Mouse (Mus musculus) c-Kit-positive CD71-negative TER-119-negative erythroid progenitor cells, embryonic 14.5 days (primary cell): ENCODE data around the gene Ttf1.

Source experiments
- DNase-seq: peaks from one replicate; pipeline ENCODE4 v3.0.0-alpha.2; 2013; ENCODE audit warnings: low read depth

The Ttf1 gene

GRCm38 (mm10) chr2:29060135-29060597 lies at the start of gene Ttf1:
TSS of gene Ttf1 (plus strand) at chr2:29060262.
- peak; percentile 86 for DNase-seq

GRCm38 (mm10) chr2:29012523-29012922 lies 47.5 kb upstream of the Ttf1 start:
- DNase-seq: no peak

GRCm38 (mm10) chr2:29016599-29017587 lies 43.2 kb upstream of the Ttf1 start:
- no peak for DNase-seq

- DNase-seq: no peak
These were observed 41.4 kb upstream of the Ttf1 start for GRCm38 (mm10) chr2:29018680-29019079.

GRCm38 (mm10) chr2:29021025-29021424 lies 39.0 kb upstream of the Ttf1 start:
- no peak for DNase-seq

GRCm38 (mm10) chr2:29023001-29023400 lies 37.1 kb upstream of the Ttf1 start:
- no peak for DNase-seq

GRCm38 (mm10) chr2:29025284-29025683 lies 34.8 kb upstream of the Ttf1 start:
- no peak for DNase-seq

GRCm38 (mm10) chr2:29030048-29030734 lies 29.9 kb upstream of the Ttf1 start:
- DNase-seq: no peak

- DNase-seq: no peak
These were observed 28.1 kb upstream of the Ttf1 start for GRCm38 (mm10) chr2:29031951-29032350.

GRCm38 (mm10) chr2:29034542-29035475 lies 25.3 kb upstream of the Ttf1 start:
- DNase-seq: no peak

GRCm38 (mm10) chr2:29035698-29036097 lies 24.4 kb upstream of the Ttf1 start:
- DNase-seq: no peak

- DNase-seq: no peak
These were observed 20.3 kb upstream of the Ttf1 start for GRCm38 (mm10) chr2:29039741-29040140.

- no peak for DNase-seq
These were observed 19.2 kb upstream of the Ttf1 start for GRCm38 (mm10) chr2:29040594-29041476.

- no peak for DNase-seq
These were observed 18.6 kb upstream of the Ttf1 start for GRCm38 (mm10) chr2:29041477-29041768.

GRCm38 (mm10) chr2:29042124-29042523 lies 17.9 kb upstream of the Ttf1 start:
- DNase-seq: no peak

GRCm38 (mm10) chr2:29046151-29046550 lies 13.9 kb upstream of the Ttf1 start:
- no peak for DNase-seq

- DNase-seq: no peak
These were observed 8.1 kb upstream of the Ttf1 start for GRCm38 (mm10) chr2:29051932-29052331.

- peak; percentile 60 for DNase-seq
These were observed 7.1 kb upstream of the Ttf1 start for GRCm38 (mm10) chr2:29052943-29053454.

- peak; percentile 76 for DNase-seq
These were observed 6.1 kb upstream of the Ttf1 start for GRCm38 (mm10) chr2:29053802-29054544.

- DNase-seq: no peak
These were observed 5.5 kb upstream of the Ttf1 start for GRCm38 (mm10) chr2:29054545-29054935.
